Mouse (Mus musculus) limb, embryonic 12.5 days (tissue): ENCODE measurements around the gene Ddx58. TPM values are rescaled to one million over a fixed set of nuclear protein-coding genes. Genes with fewer than 3 reads are reported as not detected.

Experiments
- ATAC-seq: fragments of 200-750 bp; cut with Nextera tagmentation; 2 replicates; pipeline ENCODE4 v1.8.0; 2017; ENCODE audit warnings: low read depth, moderate TSS enrichment; ENCODE audit not compliant: insufficient number of reproducible peaks, insufficient read depth, low FRiP score, low TSS enrichment
- H3K27ac ChIP-seq: fragments of 300-500 bp; sonication (generic); 2 replicates; pipeline ENCODE4 v1.5.1; 2016; ENCODE audit warnings: mild to moderate bottlenecking, moderate library complexity
- H3K27me3 ChIP-seq: fragments of 300-500 bp; sonication (generic); 2 replicates; pipeline ENCODE4 v1.6.1; 2016; ENCODE audit warnings: mild to moderate bottlenecking, moderate library complexity
- H3K36me3 ChIP-seq: fragments of 300-500 bp; sonication (generic); 2 replicates; pipeline ENCODE4 v1.6.1; 2016; ENCODE audit warnings: mild to moderate bottlenecking, moderate library complexity
- H3K4me1 ChIP-seq: fragments of 300-500 bp; sonication (generic); replicated peaks from 2 replicates; pipeline ENCODE4 v1.6.1; 2016
- H3K4me2 ChIP-seq: fragments of 300-500 bp; sonication (generic); 2 replicates; pipeline ENCODE4 v1.6.1; 2016; ENCODE audit warnings: mild to moderate bottlenecking, moderate library complexity
- H3K4me3 ChIP-seq: fragments of 300-500 bp; sonication (generic); replicated peaks from 2 replicates; pipeline ENCODE4 v1.5.1; 2016; ENCODE audit warnings: mild to moderate bottlenecking
- H3K9ac ChIP-seq: fragments of 300-500 bp; sonication (generic); replicated peaks from 2 replicates; pipeline ENCODE4 v1.6.1; 2016; ENCODE audit warnings: mild to moderate bottlenecking, moderate library complexity
- H3K9me3 ChIP-seq: fragments of 300-500 bp; sonication (generic); 2 replicates; pipeline ENCODE4 v1.6.1; 2016; ENCODE audit warnings: mild to moderate bottlenecking, moderate library complexity
- WGBS: fragments of 180-500 bp; shearing (Covaris S2); methylation state at CpG from one replicate; pipeline ENCODE4 v1.1.7; 2016; 5-methylcytosine and 5-hydroxymethylcytosine counted together
- polyA plus RNA-seq: library from polyadenylated mRNA; unstranded; fragments of >200 nt; fragmentation: Nextera tagmentation; extraction: Ambion mirVana; gene quantifications from 2 replicates; pipeline ENCODE4 v1.2.1, GENCODE M21; 2016

Ddx58 gene
- polyA plus RNA-seq, 1 experiment from 2014 or later = 6.8 TPM

GRCm38 (mm10) chr4:40207701-40208100 is 31.9 kb downstream of the Ddx58 start:
- H3K9me3 ChIP-seq = no peaks in the 10 kb centered on the region
- H3K27me3 ChIP-seq = no peaks in the 10 kb centered on the region
- no peaks in the 10 kb centered on the region for H3K4me1 ChIP-seq
- 71% methylated on average over 5 of the region's 5 CpGs for WGBS
- no peak overlapping the region for H3K4me3 ChIP-seq
- H3K27ac ChIP-seq = no peak overlapping the region
- no peak overlapping the region for H3K9ac ChIP-seq
- H3K36me3 ChIP-seq = peaks cover 15% of the 10 kb centered on the region; the same call in 1 of the 2 replicates
- H3K4me2 ChIP-seq = no peak overlapping the region
- no peak for ATAC-seq

GRCm38 (mm10) chr4:40205231-40205903 is 34.3 kb downstream of the Ddx58 start:
- Histone ChIP-seq H3K4me2 (no peak overlapping the region), H3K4me1 (0 out of 2 replicates have a peak, but pooled peaks cover 4% of the 10 kb centered on the region), H3K36me3 (peaks cover 20% of the 10 kb centered on the region; the same call in 1 of the 2 replicates), H3K27me3 (no peaks in the 10 kb centered on the region), H3K9me3 (no peaks in the 10 kb centered on the region), H3K27ac (no peak overlapping the region), H3K9ac (no peak overlapping the region), H3K4me3 (no peak overlapping the region)
- WGBS = 93% methylated on average over 22 of the region's 22 CpGs
- no peak for ATAC-seq

- Histone ChIP-seq H3K4me3 (no peak overlapping the region), H3K9me3 (no peaks in the 10 kb centered on the region), H3K9ac (no peak overlapping the region), H3K27me3 (no peaks in the 10 kb centered on the region), H3K4me2 (no peak overlapping the region), H3K36me3 (peaks cover 22% of the 10 kb centered on the region; the same call in 1 of the 2 replicates), H3K27ac (no peak overlapping the region), H3K4me1 (0 out of 2 replicates have a peak, but pooled peaks cover 4% of the 10 kb centered on the region)
- 90% methylated on average over 3 of the region's 3 CpGs for WGBS
- ATAC-seq = no peak
Observed at GRCm38 (mm10) chr4:40204374-40204773, 35.3 kb downstream of the Ddx58 start.

- Histone ChIP-seq H3K27ac (no peak overlapping the region), H3K4me1 (0 out of 2 replicates have a peak, but pooled peaks cover 4% of the 10 kb centered on the region), H3K9me3 (no peaks in the 10 kb centered on the region), H3K27me3 (no peaks in the 10 kb centered on the region), H3K36me3 (peaks cover 37% of the 10 kb centered on the region), H3K4me2 (no peak overlapping the region), H3K9ac (no peak overlapping the region), H3K4me3 (no peak overlapping the region)
- ATAC-seq = no peak
- 76% methylated on average over 6 of the region's 6 CpGs for WGBS
Observed at GRCm38 (mm10) chr4:40202205-40202604, 37.4 kb downstream of the Ddx58 start.

DNA sequence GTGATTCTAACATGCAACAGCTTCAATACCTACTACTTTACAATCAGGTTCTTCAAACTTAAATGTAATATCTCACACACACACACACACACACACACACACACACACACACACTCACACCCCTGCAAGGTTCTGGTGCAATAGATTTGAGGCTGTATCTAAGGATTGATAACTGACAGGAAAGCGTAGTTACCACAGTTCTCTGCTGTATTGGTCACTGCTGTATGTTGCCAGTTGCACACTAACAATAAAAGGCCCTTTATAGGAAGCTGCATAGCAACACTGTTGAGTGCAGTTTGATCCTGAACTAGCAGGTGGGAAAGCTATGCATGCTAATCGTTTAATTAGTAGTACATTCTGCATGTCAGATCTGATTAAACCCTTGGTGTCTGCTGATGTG is 44.3 kb downstream of the Ddx58 start:
- no peak overlapping the region for H3K4me2 ChIP-seq
- no peaks in the 10 kb centered on the region for H3K27me3 ChIP-seq
- H3K27ac ChIP-seq = no peak overlapping the region
- H3K36me3 ChIP-seq = peaks cover 62% of the 10 kb centered on the region
- no peaks in the 10 kb centered on the region for H3K9me3 ChIP-seq
- WGBS = 86% methylated on average over 2 of the region's 2 CpGs
- H3K9ac ChIP-seq = no peak overlapping the region
- H3K4me1 ChIP-seq = peaks cover 5% of the 10 kb centered on the region; the same call in 1 of the 2 replicates
- no peak overlapping the region for H3K4me3 ChIP-seq
- ATAC-seq = no peak

- Histone ChIP-seq H3K9me3 (no peaks in the 10 kb centered on the region), H3K27ac (no peak overlapping the region), H3K4me3 (no peak overlapping the region), H3K4me1 (peaks cover 5% of the 10 kb centered on the region; the same call in 1 of the 2 replicates), H3K27me3 (no peaks in the 10 kb centered on the region), H3K9ac (no peak overlapping the region), H3K36me3 (peaks cover 70% of the 10 kb centered on the region), H3K4me2 (no peak overlapping the region)
- no peak for ATAC-seq
- WGBS = 89% methylated on average over 9 of the region's 9 CpGs
Observed at GRCm38 (mm10) chr4:40193461-40193860, 46.2 kb downstream of the Ddx58 start.

GRCm38 (mm10) chr4:40192246-40192645 is 47.4 kb downstream of the Ddx58 start:
- Histone ChIP-seq H3K36me3 (peaks cover 73% of the 10 kb centered on the region), H3K27me3 (no peaks in the 10 kb centered on the region), H3K27ac (peak overlapping the region; percentile 78), H3K4me1 (peaks cover 5% of the 10 kb centered on the region; the same call in 1 of the 2 replicates), H3K9me3 (no peaks in the 10 kb centered on the region), H3K4me3 (no peak overlapping the region), H3K9ac (no peak overlapping the region), H3K4me2 (no peak overlapping the region)
- 59% methylated on average over 2 of the region's 2 CpGs for WGBS
- no peak for ATAC-seq

- Histone ChIP-seq H3K4me3 (no peak overlapping the region), H3K9ac (no peak overlapping the region), H3K27ac (no peak overlapping the region), H3K36me3 (peaks cover 79% of the 10 kb centered on the region), H3K27me3 (no peaks in the 10 kb centered on the region), H3K4me2 (no peak overlapping the region), H3K9me3 (no peaks in the 10 kb centered on the region), H3K4me1 (peaks cover 5% of the 10 kb centered on the region; the same call in 1 of the 2 replicates)
- WGBS = 91% methylated on average over 7 of the region's 7 CpGs
- ATAC-seq = no peak
Observed at GRCm38 (mm10) chr4:40187956-40188355, 51.7 kb downstream of the Ddx58 start.

- ATAC-seq = no peak
Observed at GRCm38 (mm10) chr4:40184470-40184869, 55.2 kb downstream of the Ddx58 start.

GRCm38 (mm10) chr4:40183781-40184180 is 55.8 kb downstream of the Ddx58 start:
- Histone ChIP-seq H3K9ac (no peak overlapping the region), H3K27ac (no peak overlapping the region), H3K27me3 (no peaks in the 10 kb centered on the region), H3K4me1 (no peaks in the 10 kb centered on the region), H3K4me3 (no peak overlapping the region), H3K9me3 (no peaks in the 10 kb centered on the region), H3K4me2 (no peak overlapping the region), H3K36me3 (peaks cover 86% of the 10 kb centered on the region)
- ATAC-seq = no peak
- 89% methylated on average over 6 of the region's 6 CpGs for WGBS

More at GRCm38 (mm10) chr4:40184470-40184869, 55.2 kb downstream of the Ddx58 start:
- no peaks in the 10 kb centered on the region for H3K9me3 ChIP-seq
- H3K27me3 ChIP-seq = no peaks in the 10 kb centered on the region
- no peak overlapping the region for H3K27ac ChIP-seq
- 80% methylated on average over 5 of the region's 5 CpGs for WGBS
- no peaks in the 10 kb centered on the region for H3K4me1 ChIP-seq
- peaks cover 87% of the 10 kb centered on the region for H3K36me3 ChIP-seq
- no peak overlapping the region for H3K9ac ChIP-seq
- H3K4me3 ChIP-seq = no peak overlapping the region
- no peak overlapping the region for H3K4me2 ChIP-seq

DNA sequence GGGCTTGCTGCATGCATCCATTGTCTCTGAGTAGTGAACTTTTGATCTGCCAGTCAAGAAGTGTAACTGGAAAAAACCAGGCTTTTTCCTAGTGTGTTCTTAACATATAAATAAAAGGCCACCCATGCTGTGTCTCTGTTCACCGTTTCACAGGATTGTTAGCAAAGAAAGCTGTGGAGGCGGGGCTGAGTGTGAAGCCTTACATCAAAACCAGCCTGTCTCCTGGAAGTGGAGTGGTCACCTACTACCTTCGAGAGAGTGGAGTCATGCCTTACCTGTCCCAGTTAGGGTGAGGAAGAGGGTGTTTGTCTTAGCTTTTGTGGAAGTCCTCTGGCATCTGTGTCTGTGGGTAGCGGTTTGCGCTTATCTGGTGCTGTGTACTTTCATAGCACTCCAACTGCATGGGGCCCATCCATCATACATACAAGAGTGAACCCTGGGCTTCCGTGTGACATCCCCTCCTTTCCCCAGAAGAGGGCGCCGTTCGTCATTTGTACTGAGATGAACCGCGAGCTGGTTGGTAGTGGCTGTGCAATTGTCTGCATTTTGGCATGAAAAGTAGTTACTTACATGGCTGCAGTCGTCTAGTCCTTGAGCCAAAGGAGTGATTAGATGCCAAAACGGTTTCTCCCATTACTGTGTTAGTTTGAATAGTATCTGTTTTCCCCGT is 56.8 kb downstream of the Ddx58 start:
- WGBS = 49% methylated on average over 14 of the region's 14 CpGs
- peaks cover 87% of the 10 kb centered on the region for H3K36me3 ChIP-seq
- no peak overlapping the region for H3K4me3 ChIP-seq
- no peak overlapping the region for H3K4me2 ChIP-seq
- H3K9ac ChIP-seq = no peak overlapping the region
- H3K9me3 ChIP-seq = no peaks in the 10 kb centered on the region
- H3K27ac ChIP-seq = no peak overlapping the region
- H3K4me1 ChIP-seq = no peaks in the 10 kb centered on the region
- peak; percentile 37; the same call in 1 of the 2 replicates for ATAC-seq
- no peaks in the 10 kb centered on the region for H3K27me3 ChIP-seq
